Mouse (Mus musculus) embryonic fibroblast, embryonic 13.5 days (primary cell): ENCODE data around the gene Aip. TPM values are rescaled to one million over a fixed set of nuclear protein-coding genes. Genes with fewer than 3 reads are reported as not detected.

Experiments
- H3K27ac ChIP-seq: 2 replicates; pipeline ENCODE4 v1.5.1; 2012; ENCODE audit warnings: low read length, control low read depth, inconsistent platforms; ENCODE audit not compliant: insufficient read depth
- H3K4me1 ChIP-seq: 2 replicates; pipeline ENCODE4 v1.6.1; 2011; ENCODE audit warnings: low read length; ENCODE audit not compliant: control insufficient read depth, insufficient read depth
- H3K4me3 ChIP-seq: 2 replicates; pipeline ENCODE4 v1.5.1; 2011; ENCODE audit warnings: mild to moderate bottlenecking, control low read depth, low read length; ENCODE audit not compliant: insufficient read depth
- CTCF ChIP-seq: IDR thresholded peaks from 2 replicates; pipeline ENCODE4 v1.5.1; 2011; ENCODE audit warnings: mild to moderate bottlenecking, control low read depth, low read length, moderate library complexity, borderline replicate concordance; ENCODE audit not compliant: insufficient read depth
- POLR2A ChIP-seq: IDR thresholded peaks from 2 replicates; pipeline ENCODE4 v1.6.1; 2011; ENCODE audit warnings: low read depth, mild to moderate bottlenecking, control low read depth, low read length, moderate library complexity
- polyA plus RNA-seq: library from polyadenylated mRNA; stranded (reverse); fragments of >200 nt; gene quantifications from 2 replicates; pipeline ENCODE4 v1.2.4, GENCODE M21; 2011; ENCODE audit warnings: low read depth; ENCODE audit not compliant: missing spikeins, insufficient read length

Aip gene
- polyA plus RNA-seq, 1 experiment, result 72.7 TPM

DNA sequence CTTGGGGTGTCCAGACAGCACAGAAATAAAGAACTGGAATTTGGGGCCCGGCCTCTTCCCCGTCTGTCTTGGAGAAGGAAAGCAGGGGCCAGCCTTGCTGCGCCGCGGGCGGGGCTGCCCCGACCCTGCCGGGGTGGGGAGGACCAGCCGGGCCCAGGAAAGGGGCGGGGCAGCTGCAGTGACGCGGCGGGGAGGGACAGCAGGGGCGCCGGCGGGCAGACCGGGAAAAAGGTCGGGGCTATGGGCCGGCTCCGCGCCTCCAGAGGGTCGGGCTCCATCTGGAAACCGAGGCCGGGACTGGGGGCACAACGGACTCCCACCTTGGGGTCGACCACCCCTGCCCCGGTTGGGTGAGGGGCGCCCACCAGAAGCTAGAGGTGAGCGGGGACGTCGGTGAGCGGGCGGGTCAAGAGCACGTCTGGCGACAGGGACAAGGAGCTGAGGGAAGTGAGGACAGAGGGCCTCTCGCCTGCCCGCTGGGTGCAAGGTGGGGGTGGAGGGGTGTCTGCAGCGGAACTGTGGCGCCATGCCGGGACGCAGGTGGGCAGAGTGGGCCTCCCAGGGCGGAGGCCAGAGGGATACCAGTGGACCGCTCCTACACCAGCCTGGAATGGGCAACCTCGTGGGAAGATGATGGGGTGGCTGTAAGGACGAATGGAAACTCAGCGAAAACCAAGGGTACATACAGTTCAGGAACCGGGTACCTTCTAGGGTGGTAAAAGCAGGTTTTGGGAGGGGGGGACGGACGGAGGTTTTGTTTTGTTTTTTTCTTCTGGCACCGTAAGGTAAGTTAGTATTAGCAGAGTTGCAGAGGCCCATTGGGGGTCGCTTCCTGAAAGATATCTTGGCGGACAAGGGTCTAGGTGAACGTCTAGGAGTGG, 25.6 kb downstream of the Aip start, which contains the start of gene Pitpnm1:
TSS of gene Pitpnm1 (plus strand) at position 162 of the 881 bp plus-strand sequence.
- Histone ChIP-seq H3K27ac (peak within 1 kb of the TSS; percentile 23), H3K4me3 (peak within 1 kb of the TSS; percentile 55), H3K4me1 (peaks cover 5% of the 10 kb centered on the region; the same call in 1 of the 2 replicates)
- no peak for TF ChIP-seq POLR2A
- no peak for TF ChIP-seq CTCF

DNA sequence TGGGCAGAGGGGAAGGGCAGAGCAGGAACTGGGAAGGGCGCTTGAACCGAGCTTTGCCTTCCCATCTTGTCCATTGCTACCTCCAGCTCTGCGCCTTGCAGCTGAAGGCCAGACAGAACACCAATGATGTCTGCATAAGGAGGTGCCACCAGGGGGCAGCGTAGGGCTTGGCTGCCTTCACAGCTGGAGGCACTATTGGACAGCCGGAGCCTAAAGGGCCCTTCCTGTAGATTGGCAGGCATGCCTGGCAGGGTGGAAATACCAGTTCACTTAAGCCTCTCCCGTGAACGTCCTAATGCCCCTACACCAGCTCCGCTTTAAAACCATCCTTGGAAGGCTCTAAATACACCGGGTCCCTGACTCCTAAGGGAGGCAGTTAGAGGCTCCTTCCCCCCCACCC, 26.6 kb downstream of the Aip start:
- H3K4me1 ChIP-seq, result peaks cover 5% of the 10 kb centered on the region; the same call in 1 of the 2 replicates
- H3K4me3 ChIP-seq, result no peak overlapping the region
- peak overlapping the region; percentile 23 for H3K27ac ChIP-seq
- TF ChIP-seq CTCF (peak; percentile 95), POLR2A (peak; percentile 41; the same call in 1 of the 2 replicates)

DNA sequence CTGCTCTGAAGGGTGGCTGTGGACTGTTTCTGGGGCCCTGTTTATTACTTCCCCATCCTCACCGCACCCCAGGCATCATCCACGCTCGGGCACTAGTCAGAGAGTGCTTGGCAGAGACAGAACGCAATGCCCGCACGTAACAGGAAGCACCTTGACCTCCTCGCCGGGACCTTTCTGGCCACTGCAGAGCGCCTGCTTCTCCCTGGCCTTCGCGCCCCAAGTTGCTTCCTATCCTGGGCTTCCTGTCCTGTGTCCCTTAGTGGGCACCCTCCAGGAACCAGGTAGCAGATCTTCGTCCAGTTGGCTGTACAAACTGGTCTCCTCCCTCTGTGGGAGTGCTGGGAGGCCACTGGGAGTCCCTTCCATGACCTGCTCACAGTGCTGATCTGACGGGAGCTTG, 27.2 kb downstream of the Aip start:
- TF ChIP-seq POLR2A (no peak), CTCF (no peak)
- Histone ChIP-seq H3K27ac (no peak overlapping the region), H3K4me1 (peaks cover 5% of the 10 kb centered on the region; the same call in 1 of the 2 replicates), H3K4me3 (no peak overlapping the region)

DNA sequence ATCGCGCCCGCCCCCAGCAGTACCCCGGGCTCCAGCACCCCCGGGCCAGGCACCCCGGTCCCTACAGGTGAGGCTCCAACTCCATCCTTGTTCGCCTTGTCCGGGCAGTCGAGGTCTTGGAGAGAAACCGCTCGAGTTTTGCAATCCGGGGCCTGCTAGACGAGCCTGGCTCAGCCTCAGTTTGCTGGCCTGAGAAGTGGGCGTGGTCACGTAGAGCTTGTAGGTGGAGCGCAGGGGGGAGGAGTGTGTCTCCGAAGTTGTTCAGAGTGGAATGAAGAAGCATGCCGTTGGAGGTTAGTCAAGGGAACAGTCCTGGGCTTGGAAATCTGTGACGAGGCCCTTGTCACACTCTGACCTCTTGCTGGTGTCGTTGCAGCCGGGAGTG, 28.2 kb downstream of the Aip start:
- peaks cover 5% of the 10 kb centered on the region; the same call in 1 of the 2 replicates for H3K4me1 ChIP-seq
- peak; percentile 1; the same call in 1 of the 2 replicates for TF ChIP-seq POLR2A
- TF ChIP-seq CTCF, result no peak
- H3K27ac ChIP-seq, result peak overlapping the region; percentile 21; the same call in 1 of the 2 replicates
- H3K4me3 ChIP-seq, result peak overlapping the region; percentile 58

DNA sequence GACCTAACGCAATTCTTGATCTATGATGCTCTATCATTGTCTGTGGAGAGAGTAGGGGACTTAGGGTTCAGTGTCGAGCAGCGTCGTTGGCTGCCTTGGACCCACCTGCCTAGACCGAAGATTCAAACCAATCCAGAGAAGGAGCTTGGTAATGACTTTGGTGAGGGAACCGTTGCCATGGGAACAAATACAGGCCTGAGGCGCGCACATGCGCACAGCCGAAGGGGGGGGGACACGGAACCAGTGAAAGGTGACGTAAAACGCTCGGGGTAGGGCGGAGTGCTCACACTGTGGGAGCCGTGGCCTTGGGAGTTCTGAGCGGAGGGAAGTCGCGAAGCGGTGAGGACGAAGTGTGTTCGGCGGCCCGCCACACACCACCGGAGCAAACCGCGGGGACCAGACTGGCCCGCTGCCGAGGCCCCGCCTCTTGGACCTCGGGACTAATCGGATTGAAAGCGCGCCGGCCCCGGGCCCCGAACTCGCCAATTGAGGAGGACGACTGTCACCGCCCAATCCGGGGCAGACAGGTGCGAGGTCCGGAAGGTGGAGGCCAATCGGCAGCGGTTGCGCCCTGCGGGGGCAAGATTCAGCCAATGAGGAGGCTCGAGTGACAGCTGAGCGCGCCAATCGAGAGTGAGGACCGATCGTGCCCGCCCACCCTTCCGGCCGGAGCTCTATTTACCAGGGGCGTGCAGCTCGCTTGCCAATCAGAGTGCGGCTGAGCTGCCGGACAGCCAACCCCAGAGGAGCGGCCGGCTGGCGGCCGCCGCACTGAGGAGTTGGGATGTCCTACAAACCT, 28.8 kb downstream of the Aip start, which contains the start of gene Cdk2ap2:
TSS of gene Cdk2ap2 (plus strand) at position 541 of the 799 bp plus-strand sequence.
- peak within 1 kb of the TSS; percentile 58 for H3K4me3 ChIP-seq
- TF ChIP-seq POLR2A (peak; percentile 38; the same call in 1 of the 2 replicates), CTCF (no peak)
- peak within 1 kb of the TSS; percentile 21; the same call in 1 of the 2 replicates for H3K27ac ChIP-seq
- H3K4me1 ChIP-seq, result peaks cover 5% of the 10 kb centered on the region; the same call in 1 of the 2 replicates

DNA sequence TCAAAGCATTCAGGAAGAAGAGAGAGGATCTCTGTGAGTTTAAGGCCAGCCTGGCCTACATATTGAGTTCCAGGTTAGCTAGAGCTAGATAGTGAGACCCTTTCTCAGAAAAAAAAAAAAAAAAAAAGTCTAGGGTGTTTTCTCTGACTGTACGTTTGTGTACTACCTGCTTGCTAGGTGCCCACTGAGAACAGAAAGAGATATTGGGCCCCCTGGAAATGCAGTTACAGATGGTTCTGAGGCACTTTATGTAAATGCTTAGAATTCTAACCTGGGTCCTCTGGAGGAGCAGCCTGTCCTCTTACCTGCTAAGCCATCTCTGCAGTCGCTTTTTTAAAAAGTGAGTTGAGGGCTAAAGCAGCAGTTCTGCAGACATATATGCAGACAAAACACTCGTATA, 29.9 kb downstream of the Aip start:
- H3K27ac ChIP-seq, result no peak overlapping the region
- peaks cover 5% of the 10 kb centered on the region; the same call in 1 of the 2 replicates for H3K4me1 ChIP-seq
- H3K4me3 ChIP-seq, result no peak overlapping the region
- no peak for TF ChIP-seq POLR2A
- no peak for TF ChIP-seq CTCF

DNA sequence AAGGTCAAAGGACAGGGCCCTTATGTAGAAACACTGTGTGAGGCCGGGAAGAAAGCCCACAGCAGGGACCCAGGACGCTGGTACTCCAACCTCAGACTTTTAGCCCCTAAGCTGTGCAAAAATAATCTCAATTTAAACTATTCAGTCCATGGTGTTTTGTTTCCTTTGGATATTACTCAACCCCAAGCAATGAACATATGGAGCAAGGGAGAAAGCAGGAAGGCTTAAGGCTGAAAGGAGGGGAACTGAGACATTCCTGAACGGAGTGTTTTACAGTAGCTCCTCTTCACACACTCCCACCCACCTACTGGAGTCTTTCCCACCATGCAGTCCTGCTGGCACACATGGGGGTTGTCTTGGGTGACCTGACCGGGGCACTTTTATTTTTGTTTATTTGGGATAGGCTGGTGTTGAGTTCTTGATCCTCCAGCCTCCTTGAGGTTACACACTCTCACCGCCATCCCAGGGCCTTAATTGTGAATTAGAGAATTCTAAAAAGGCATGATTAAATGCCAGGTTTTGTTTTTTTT, 30.8 kb downstream of the Aip start:
- H3K4me1 ChIP-seq, result peaks cover 5% of the 10 kb centered on the region; the same call in 1 of the 2 replicates
- H3K4me3 ChIP-seq, result no peak overlapping the region
- no peak for TF ChIP-seq CTCF
- no peak for TF ChIP-seq POLR2A
- H3K27ac ChIP-seq, result no peak overlapping the region

DNA sequence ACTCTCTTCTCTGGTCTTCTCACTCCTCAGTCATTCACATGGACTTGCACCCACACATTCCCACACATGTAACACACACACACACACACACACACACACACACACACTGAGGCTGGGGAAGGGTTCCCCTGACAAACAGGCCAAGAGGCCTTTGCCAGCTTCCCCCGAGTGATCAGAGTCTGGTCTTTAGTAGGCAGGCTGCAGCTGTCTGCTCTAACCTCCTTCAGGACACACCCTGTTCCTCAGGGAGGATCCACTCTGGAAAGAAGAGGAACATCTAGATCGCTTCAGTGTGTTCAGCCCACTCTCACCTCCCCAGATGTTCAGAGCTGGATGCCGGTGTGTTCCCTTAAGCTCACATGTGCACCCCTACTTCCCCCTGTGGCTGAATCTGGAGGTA, 31.3 kb downstream of the Aip start:
- Histone ChIP-seq H3K27ac (no peak overlapping the region), H3K4me1 (peaks cover 2% of the 10 kb centered on the region; the same call in 1 of the 2 replicates), H3K4me3 (no peak overlapping the region)
- TF ChIP-seq POLR2A (no peak), CTCF (no peak)

DNA sequence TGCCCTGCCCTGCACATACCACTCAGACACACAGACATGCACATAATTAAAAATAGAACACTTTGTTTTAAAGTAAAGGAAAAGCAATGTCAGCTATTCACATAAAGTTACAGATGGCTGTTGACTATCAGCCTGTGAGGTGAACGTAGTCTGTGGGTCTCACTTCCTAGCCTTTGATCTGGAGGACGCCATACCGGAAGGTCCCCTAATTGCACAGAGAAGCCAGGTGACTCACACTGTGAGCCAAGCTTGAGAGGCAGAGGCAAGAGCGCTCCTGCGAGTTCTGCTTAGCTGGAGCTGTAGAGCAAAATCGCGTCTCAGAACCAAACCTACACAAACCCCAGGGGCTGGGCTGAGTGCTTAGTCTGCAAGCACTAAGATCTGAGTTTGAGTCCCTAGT, 31.9 kb downstream of the Aip start:
- no peak overlapping the region for H3K27ac ChIP-seq
- H3K4me3 ChIP-seq, result no peak overlapping the region
- TF ChIP-seq CTCF (no peak), POLR2A (no peak)
- no peaks in the 10 kb centered on the region for H3K4me1 ChIP-seq

DNA sequence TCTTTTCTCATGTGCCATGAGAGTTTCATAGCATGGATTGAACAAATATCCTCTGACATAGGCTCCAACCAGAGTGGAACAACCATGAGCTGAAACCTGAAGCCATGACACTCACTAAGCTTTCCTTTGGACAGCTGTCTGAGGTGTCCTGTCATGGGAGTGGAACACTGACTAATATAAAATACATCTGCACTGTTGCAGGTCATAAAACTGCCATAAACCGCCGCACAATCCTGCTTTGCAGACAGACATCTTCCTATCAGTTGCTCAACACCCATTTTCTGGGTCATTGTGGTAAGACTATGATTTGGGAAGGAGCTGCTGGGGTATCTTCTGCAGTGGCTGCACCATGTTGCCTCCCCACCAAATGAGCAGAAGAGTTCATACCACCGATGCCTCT, 32.9 kb downstream of the Aip start:
- H3K4me3 ChIP-seq, result no peak overlapping the region
- no peak overlapping the region for H3K27ac ChIP-seq
- TF ChIP-seq CTCF (no peak), POLR2A (no peak)
- no peaks in the 10 kb centered on the region for H3K4me1 ChIP-seq
